Mouse (Mus musculus): ENCODE data around the gene Ext2.

DNA sequence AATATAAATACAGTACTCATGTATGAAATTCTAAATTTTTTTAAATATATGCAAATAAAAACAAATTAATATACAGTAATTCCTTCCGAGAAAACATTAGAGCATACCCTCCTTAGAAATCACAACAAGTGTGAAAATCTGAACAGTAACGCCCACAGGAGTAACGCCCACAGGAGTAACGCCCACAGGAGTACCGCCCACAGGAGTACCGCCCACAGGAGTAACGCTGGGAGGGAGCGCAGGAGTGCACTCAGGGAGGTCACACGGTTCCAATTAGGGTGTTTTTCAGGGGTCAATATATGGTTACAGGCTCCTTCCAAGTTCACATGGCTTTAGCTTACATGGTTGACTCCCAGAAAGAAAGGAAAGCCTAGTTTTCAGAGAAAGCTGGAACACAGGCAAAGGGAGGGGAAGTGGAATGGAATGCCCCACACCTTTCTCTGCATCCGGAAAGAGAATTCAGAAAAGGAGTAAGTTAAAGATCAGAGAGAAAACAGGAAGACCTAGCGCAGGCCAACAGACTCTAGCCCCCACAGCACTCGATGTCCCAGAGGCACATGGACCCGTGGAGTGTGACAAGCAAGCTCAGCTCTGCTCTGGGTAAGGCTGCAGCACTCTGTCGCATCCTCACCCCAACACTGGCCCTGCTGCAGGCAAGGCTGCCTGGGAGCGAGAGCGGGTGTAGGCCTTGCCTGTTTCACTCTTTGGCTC, 50.2 kb downstream of the Ext2 start:
- TF ChIP-seq POLR2A (IDR thresholded peaks at IDR 0.05; ENCODE audit: borderline replicate concordance, control insufficient read depth, low read depth, low read length) (no peak), CTCF (IDR thresholded peaks at IDR 0.05; ENCODE audit: control insufficient read depth, insufficient read depth, low read length) (no peak)

All from bone marrow, adult 2 months (tissue).